Mouse (Mus musculus) cortical plate, adult 2 months (tissue): ENCODE measurements around the gene Erv3.

ENCODE experiments used
- CTCF ChIP-seq: fragments of 200-500 bp; IDR thresholded peaks from 2 replicates; pipeline ENCODE4 v1.5.1; 2011; ENCODE audit warnings: mild to moderate bottlenecking, control low read depth, low read length; ENCODE audit not compliant: insufficient read depth; ENCODE audit errors: extremely low read depth
- POLR2A ChIP-seq: fragments of 200-500 bp; IDR thresholded peaks from 2 replicates; pipeline ENCODE4 v1.6.1; 2011; ENCODE audit warnings: mild to moderate bottlenecking, low read length, control low read depth; ENCODE audit not compliant: insufficient read depth; ENCODE audit errors: extremely low read depth

- TF ChIP-seq CTCF (no peak), POLR2A (no peak)
Measured at GRCm38 (mm10) chr2:131876551-131877265, 17.2 kb upstream of the Erv3 start.
